Mouse (Mus musculus) right cerebral cortex, postnatal 36 days (tissue): ENCODE measurements around the gene Pigl.

Experiments used
- DNase-seq, 2 experiments: peaks; one replicate each; pipeline ENCODE4 v3.0.0; 2022; ENCODE audit warnings: low spot score in 2 of 2, mixed read lengths in 1 of 2

Pigl gene

DNA sequence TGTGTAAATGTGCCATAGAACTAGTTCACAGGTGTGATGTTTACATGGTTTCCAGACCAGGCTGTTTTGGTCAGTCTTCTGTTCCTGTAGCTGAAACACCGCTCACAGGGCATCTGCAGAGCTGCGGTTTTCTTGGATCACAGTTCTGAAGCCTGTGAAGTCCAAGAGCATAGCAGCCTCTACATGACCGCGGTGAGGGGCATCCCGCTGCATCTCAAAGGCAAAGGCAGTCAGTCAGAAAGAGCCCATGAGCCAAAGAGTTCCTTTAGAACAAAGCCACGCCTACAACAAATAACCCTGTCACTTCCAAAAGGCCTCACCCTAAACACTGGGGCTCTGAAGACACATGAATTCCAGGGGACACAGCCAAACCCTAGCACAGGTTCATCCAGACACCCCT, 55.1 kb downstream of the Pigl start:
- DNase-seq: no peak

DNA sequence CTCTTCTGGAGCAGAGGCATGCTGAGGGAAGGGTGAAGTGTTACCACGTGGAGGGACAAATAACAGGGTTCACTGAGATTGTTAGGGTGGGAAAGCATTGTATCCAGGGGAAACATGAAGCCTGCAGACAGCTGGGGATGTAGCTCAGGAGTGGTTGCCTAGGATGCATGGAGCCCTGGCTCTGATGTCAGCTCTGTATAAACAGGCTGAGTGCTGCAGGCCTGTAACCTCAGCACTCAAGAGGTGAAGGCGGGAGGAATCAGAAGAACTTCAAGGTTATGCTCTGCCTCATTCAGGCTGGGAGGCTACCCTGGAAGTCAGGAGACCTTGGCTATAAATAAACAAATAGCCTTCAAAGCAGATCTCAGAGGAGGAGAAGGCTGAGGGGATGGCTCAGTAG, 60.7 kb downstream of the Pigl start:
- DNase-seq: no peak

DNA sequence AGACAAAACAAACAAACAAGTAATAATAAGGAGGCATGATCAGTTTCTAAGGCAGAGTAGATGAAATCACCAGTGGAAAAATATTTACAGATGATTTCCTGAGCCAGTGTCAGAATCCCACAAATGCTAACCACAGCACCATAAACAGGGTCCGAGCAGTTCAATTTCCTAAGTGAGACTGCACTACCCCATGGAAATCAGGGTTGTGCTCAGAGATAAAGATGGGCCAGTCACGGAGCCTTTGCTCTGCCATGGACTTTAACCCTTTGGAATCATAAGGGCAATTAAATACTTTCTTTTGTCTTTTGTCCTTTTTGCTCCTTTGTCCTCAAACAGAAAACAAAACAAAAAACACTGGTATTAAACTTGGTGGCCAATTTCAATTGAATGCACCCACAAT, 64.0 kb downstream of the Pigl start:
- DNase-seq: no peak

DNA sequence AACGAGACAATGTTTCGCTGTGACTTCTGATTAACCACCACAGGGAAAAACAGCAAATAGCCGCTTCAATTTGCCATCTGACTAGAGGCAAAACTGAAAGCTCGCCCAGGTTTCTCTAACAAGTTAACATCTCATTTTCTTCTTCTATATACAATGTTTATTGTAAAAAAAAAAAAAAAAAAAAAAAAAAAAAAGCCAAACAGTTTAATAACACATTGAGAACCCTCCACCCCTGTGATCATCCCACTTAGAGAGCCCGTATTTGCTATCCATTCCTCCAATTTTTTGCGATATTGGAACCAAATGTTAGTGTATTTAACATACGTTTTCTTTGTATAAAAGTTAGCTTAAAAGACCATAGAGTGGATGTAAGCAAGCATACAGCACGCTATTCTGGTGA, 78.8 kb downstream of the Pigl start:
- no peak for DNase-seq

DNA sequence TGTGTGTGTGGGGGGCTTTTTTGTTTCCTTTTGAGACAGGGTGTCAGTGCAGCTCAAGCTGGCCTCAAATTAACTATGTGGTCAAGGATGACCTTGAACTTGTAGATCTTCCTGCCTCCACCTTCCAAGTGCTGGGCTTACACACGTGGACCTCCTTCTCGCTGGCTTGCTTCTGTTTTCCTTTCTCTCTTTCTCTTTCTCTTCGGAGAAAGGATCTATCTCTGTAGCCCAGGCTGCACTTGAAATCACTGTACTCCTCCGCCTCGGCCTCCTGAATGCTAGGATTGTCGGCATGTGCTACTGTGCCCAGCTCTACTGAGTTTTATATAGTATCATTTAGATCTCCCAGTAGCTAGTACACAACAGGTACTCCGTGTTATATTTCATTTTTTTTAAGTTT, 79.3 kb downstream of the Pigl start:
- DNase-seq: no peak

DNA sequence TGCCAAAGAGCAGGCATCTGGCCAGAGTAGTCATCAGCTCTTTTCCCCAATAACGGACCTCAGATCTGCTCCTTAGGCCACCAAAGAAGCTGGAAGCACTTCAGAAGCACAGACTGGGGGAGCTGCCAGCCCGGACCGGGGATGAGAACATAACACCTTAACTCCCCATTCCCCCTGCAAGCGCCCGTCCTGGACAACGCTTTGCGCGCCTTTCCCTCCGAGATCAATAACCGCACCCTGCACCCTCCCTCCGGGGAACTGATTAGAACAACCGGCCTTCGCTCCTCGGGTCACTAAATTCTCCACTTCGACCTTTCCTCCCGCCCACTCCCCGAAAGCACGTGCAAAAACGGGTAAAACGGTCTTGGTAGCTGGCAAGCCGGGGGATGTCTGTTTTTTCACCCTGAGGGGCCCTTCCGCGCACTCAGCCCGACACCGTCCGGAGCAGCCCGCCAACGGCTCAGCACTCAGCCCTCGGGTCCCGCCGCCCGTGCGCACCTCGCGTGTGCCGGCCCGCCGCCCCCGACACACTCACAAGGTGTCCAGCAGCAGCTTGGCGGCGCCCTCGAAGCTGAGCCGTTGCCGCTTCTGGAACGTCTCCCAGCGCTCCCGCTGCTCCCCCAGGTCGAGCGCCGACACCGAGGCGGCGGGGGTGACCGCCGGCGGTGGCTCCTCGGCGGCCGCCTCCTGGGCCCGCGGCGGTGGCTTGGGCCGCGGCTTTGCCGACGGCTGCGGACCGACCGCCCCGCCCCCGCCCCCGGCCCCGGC, 80.2 kb downstream of the Pigl start:
- peak in 1 of 2 experiments; percentile 18 for DNase-seq

DNA sequence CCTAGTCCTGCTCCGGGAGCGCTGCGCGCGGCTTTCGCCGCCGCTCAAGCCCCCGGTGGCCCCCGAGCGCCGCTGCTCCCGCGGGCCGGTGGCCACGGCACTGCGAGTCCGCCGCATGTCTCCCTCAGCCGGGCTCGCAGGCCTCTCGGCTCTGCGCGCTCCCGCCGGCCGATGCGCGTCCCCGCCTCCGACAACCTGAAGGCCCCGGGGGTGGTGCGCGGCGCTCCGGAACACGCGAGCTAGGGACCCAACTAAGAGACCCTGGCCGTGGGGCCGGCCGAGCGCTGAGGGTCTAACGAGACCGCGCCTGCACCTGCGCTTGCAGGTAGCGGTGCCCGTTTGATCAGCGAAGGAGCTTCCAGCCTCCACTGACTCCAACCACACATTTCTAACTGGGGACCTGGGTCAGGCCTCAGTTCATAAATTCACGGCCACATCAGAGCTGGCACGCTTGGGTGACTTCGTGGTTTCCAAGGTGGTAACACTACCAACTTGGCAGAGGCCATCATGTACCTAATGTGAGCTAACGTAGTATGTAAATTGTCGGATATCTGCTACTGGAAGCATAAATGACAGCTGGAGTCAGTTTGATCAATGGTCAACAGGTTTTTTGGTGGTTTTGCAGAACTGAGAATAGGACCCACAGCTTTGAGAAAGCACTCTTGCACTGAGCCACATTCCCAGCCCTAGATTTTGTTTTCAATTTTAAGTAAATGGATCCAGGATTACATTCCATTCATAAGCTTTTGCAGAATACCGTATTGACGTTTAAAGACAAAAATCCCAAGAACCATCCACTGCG, 81.0 kb downstream of the Pigl start, which contains the start of gene Cenpv:
Gene Cenpv, minus strand, starts transcription at position 173 of the 802 bp plus-strand sequence.
- DNase-seq: peak; percentile 52 to 55

DNA sequence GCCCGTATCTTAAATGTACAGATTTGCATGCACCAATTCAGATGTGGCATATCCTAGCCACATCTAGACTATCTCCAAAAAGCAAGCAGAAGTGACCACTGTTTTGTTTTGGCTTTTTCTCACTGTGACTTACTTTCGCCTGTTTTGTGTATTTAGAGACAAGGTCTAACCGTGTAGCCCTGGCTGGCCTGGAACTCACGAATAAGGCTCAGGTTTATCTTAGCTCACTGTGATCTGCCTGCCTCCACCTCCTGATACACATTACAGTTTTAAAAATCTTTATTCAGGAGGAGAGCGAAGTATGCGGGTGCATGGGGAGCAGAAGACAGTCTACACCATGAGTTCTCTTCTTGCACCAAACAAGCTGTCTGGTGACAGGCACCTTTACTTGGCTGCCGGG, 81.9 kb downstream of the Pigl start:
- no peak for DNase-seq

DNA sequence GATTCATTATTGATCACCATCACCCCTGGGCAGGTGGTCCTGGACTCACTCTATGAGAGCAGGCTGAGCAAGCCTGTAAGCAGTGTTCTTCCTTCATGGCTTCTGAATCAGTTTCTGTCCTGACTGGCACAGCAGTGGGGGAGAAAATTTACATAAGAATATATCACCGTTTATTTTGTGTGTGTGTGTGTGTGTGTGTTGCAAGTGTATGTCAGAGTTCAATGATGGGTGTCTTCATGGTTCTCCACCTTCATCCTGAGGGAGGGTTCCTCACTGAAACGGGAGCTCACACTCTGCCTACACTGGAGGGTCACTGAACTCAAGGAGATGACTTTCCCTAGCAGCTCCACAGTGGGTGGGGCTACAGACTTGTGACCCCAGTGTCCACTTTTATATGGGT, 82.7 kb downstream of the Pigl start:
- DNase-seq: no peak

DNA sequence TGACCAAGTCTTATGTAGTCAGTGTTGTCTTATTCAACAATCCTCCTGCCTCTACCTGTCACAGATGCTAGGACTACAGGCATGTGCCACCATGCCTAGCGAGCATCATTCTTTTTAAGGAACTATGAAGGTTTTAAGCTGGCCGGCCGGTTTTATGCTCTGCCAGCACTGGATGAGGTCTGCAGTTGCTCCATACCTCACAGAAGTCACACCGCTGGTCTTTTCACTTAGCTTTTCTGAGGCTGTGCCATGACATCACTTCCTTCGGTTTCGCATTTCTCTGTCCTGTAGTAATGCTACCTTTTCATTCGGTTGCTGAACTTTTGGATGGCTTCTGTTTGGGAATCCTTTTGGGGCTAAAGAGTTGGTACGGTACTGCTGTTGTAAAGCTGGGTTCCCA, 83.3 kb downstream of the Pigl start:
- DNase-seq: no peak

DNA sequence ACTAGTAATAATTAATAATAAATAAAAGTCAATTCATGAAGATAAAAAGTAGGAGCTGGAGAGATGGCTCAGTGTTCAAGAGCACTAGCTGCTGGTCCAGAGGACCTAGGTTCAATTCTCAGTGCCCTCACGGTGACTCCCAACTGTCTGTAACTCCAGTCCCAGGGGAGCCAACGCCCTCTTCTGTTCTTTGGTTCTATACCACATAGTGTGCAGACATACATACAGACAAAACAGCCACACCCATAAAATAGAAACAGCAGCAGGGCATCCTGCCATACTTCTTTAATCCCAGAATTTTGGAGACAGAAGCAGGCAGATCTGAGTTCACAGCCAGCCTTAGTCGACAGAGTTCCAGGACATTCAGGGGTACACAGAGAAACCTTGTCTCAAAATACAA, 85.7 kb downstream of the Pigl start:
- no peak for DNase-seq

DNA sequence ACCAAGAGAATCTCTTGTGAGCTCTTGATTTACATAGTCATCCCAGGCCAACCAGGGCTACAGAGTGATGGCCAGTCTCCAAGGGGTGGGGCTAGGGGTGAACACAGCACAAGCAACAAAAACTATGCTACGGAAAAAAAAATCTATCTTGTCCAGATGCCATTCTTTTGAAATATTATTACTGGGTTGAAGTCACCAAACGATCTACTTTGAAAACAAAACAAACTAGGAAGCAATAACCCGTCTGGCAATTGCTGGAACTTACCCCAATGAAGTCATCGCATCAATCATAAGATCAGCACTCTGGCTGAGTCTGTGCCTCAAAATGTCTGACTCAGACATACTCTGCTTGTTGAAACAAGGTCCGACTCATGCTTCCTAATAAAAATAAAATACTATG, 91.5 kb downstream of the Pigl start:
- no peak for DNase-seq

DNA sequence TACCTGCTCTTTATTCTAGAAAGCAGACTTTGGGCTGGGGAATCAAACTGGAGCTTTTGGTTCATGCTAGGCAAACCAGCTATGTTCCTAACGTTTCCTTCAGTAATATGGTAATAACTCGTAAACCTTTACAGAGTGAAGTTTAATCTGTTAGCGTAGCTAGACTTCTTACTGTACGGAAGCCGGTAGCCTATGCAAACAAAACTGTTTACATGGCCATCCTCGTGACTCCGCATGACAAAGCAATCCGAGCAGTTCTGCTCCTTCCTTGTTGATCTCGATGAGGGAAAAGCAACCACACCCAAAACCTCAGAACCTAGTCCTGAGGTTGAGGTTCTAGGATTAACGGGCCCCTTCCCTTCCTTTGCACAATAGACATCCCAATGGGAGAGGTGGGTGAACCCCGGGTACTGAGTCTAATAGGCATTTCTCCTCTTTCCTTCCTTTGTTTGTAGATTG, 92.0 kb downstream of the Pigl start:
- DNase-seq: peak in 1 of 2 experiments; percentile 23

DNA sequence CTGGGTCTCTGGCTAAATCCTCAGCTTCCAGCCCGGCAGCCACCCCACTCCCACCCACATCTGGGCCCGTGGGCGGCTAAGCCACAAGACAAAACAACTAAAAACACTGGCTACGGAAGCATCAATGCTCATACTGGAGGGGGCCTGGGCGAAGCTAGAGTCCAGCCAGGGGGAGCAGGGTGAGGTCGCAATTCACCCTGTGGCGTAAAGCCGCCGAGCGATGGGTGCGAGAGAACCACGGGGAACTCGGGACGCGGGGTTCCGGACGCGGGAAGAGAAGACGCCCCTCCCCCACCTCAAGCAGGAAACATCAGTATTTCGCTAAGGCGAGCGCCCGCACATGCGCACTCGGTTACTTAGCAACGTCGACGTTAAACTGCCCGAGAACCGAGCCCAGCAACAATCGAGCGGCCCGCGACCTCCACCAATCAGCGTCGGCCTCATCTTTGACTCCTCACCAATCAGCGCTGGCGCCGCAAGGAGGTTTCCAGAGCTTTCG, 92.5 kb downstream of the Pigl start, which contains the start of gene Ubb:
Gene Ubb, plus strand, starts transcription at position 445 of the 499 bp plus-strand sequence.
- DNase-seq: peak; percentile 99

DNA sequence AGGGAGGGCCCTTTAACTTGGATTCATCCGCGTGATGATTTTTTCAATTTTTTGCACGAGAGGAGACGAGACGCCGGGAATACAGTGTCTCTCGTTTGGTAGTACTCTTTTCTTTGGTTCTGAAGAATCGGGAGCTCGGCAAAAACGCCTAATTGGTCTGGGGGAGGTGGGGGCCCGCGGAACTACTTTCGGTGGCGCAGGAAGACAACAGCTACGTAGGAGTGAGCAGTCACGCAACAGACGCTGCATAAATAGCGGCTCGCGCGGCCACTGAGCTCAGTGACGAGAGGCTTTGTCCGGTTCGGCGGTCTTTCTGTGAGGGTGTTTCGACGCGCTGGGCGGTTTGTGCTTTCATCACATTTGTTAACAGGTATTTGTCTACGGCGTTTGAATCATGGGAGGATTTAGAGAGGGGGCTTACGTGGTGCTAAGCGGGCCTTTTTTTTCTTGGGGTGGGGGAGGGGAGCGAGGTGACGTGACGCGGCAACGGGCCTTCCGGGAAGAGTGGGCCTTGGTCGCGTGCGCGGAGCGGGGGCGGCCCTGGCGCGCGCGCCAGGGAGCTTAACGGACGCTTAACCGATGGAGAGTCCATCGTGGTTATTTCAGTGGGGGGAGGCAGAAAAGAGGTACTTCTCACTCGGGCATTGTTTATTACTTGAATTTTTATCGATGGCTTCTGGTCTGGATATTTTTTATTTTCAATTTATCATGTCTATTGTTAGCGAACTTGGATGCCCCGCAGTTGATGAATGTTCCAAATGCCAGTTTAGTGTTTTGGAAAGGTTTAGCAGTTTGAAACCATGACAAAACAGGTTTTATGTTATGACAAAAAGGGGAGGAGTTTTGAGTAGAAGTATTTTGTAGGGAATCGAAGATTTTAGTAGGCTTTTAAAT, 93.2 kb downstream of the Pigl start:
- peak; percentile 76 to 81 for DNase-seq

DNA sequence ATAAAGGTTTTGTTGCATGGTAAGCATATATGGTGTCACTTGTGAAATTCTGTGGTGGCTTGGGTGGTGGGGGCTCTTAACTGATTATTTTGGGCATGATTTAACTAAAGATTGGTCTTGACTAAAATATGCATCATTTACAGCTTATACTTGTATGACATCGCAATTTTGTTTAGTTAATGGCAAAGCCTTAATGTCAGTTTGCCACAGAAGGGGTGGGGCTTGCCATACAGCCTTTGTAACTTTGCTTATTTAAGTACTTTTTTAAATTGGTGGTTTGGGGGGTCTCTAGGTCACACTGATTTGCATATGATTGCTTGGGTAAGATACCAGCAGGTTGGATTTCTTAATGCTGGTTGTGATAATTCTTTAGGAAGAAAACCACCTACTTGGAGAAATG, 94.9 kb downstream of the Pigl start:
- DNase-seq: no peak

DNA sequence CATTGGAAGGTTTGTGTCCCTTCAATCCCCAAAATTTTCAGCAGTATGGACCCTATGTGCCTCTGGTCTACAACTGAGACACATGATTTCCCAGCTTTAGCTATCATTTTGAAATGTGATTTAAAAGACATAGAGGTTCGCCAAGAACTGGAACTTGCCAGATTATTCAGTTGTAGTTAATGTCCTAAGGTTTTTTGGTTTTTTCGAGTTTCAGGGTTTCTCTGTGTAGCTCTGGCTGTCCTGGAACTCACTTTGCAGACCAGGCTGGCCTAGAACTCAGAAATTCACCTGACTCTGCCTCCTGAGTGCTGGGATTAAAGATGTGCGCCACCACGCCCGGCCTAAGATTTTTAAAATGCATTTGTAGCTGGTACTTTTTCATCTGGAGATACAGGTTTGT, 95.4 kb downstream of the Pigl start:
- no peak for DNase-seq

DNA sequence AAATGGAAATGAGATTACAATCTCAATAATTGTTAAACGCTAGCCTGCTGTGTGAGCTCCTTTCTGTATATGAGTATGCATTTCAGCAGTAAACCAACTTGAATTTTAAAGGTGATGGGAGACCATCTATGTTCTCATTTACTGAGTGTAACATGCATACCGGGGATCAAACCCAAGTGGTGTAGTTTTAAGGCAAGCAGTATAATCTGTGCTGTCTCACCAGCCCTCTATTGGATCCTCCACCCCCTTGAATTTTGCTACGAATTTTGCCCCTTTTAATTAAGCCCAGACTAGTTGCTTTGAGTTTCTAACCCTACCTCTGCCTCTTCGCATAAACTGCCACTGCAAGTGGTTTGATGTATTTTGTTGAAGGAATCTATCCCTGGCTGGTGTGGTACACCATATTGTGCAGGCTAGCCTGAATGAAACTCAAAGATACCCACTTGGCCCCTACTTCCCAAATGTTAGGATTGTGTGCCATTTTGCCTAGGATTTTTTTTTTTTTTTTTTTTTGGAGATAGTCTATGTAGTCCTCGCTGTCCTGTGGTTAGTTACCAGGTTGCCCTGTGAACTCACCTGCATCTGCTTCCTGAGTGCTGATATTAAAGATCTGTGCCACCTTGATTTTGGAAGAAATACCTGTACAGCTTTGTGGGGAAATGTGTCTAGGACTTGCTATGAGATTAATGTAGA, 96.0 kb downstream of the Pigl start:
- no peak for DNase-seq

DNA sequence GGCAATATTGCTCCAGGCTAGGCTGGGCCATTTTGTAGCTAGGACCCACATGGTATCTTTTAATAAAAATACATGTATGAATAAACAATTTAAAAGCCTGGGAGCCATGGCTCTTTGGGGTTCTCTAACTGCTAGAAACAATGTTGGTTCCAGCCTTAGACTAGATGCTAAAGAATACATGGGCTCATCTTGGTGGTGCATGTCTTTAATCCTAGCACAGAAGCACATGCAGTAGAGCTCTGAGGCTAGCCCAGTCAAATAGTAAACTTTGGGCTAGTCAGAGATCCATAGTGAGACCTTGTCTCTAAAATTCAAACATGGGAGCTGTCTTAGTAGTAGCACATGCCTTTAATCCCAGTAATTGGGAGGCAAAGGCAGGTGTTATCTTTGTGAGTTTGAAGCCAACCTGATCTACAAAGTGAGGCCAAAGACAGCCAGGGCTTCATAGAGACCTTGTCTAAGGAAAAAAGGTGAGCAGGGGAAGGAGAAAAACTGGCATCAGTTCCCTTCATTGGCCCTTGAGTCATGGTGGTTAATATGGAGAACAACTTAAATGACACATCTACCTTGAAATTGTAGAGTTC, 96.8 kb downstream of the Pigl start:
- no peak for DNase-seq

DNA sequence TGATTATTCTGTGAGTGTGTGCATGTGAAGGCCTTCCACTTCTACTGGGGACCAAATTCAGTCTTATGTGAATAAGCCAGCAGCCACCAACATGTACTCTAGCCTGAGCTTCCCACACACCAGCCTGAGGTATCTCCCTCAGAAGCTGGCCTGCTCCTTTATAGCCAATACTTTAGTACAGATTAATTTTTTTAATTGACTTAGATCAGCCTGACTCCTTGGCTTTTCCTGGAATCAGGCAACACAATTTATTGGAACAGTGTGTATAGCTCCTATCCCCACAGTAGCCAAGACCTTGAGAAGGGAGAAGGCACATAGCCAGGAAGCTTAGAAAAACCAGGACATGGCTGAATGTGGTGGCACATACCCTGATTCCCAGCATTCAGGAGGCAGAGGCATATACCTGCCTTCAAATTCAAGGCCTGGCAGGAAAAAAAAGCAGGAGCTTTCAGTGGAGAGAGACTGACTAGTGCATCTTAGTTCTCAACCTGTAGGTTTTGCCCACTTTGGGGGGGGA, 97.7 kb downstream of the Pigl start:
- no peak for DNase-seq

DNA sequence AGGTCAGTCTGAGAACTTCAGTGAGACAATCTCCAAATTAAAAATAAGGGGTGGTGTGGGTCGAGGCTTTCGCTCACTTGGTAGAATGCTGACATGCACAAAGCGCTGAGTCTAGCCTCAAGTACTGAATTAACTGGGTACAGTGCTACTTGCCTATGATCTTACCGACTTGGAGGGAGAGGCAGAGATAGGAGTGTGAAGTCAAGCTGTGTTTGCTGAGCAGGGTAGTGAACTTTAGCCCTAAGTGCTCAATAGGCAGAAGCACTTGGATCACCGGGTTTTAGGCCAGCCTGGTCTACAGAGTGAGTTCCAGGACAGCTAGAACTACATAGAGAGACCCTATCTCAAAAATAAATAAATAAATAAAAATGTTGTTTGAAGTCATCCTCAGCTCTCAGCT, 98.9 kb downstream of the Pigl start:
- no peak for DNase-seq
